Mouse (Mus musculus) thymus, postnatal 36 days (tissue): ENCODE measurements around the gene Prr5l.
A peak's percentile ranks its signal among the peaks of the same experiment; 100 is the strongest.

ENCODE experiments used
- DNase-seq, 2 experiments: peaks; one replicate each; pipeline ENCODE4 v3.0.0; 2022; ENCODE audit warnings: mixed read lengths in 2 of 2

Prr5l gene

DNA sequence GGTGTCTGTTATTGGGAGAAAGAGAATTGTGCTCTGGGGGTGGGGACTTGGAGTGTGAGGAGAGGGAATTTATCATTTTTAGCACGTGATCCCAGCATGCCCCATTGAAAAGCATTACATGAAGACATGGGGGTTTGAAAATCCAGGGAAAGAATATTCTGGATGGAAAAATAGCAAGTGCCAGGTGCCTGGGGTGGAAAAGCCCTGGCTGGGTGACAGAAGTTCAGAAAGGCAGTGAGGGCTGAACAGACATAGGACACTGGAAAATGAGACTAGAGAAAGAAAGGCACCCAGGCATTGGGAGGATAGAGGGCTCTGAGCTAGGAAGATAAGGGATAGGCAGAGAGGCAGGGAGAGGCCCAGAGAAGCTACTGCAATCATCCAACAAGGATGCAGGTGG, 62.0 kb downstream of the Prr5l start:
- DNase-seq, result no peak

DNA sequence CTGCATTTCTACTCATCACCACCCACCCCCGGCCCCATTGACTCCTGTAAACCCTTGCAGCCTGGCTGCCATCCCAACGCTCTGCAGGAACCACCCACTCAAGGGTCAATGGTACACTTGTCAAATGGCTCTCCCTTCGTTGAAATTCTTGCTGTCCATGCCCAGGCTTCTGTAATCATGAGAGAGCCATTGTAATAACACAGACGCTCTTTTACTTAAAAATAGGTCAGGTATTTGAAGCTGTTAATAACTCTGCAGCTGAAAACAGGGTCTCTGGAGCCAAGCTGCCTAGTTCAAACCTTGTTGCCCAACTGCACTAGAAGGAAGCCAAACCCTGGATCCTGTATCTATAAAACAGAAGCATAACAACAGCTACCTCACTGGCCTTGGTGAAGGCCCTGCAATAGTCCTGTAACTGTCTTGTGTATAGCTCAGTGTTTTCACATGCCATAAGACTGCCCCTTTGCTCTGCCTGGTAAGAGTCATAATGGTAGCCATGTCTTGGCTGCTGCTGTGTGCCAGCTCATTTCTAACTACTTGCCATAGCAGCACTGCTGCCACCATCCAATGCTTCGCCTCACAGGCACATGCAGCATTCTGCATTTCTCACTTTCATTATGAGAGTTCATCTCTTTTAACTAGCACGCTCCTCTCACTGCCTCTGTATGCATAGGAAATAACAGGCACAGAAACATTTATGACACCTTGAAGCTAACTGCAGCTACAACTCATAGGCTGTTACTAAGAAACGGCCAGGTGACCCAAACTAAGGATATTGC, 63.7 kb downstream of the Prr5l start:
- no peak for DNase-seq

DNA sequence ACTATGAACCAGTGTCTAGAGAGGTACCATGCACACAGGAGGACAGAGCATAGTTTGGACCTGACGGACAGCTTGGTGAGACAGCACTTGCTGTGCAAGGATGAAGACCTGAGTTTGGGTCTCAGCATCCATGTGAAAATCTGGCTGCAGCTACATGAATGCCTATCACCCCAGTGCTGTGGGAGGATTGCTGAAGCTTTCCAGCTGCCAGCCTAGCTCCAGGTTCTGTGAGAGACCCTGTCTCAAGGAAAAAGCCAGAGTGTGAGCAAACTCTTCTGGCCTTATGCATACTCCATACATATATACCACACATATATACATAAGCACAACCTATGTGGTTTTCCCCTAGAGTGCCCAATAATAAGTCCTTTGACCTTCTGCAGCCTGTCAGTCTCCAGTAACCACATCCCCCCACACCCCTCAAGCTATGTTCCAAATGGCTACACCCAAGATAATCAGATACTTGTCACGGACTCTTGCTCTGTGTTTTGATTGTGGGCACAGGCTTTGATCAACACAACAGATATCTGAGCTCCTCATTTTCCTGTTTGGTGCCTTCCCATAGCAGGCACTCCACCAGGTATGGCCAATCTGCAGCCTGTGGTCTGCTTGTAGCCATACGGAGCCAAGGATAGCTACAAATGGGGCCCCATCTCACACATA, 66.0 kb downstream of the Prr5l start:
- DNase-seq, result no peak

DNA sequence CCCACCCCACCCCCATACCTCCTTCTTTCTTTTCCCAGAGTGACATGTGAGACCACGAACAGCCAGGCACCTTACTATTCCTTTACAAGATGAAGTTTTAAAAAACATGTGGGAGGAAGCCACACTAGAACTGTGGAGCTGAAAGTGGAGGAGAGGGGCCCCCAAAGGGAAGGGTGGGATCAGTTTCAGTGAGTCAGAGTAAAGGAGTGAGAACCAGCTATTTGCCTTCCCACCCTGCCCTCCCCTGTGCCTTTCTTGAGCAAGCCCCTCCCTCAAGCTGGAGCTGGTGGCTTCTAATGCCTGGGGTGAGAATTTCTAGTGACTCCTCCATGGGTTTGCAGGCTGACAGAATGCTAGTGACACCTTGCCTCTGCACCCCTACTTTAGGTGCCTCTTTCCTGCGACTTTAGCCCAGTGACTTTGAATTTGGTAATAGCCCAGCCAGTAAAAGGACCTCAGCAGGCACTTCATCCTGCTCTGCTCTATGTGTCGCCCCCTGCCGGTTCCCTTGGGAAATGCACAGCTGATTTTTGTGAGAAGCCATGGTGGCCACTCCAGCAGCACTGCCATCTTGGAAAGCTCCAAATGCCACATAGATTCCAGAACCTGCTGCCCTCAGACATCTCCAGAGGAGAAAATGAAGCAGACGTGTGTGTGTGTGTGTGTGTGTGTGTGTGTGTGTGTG, 67.4 kb downstream of the Prr5l start:
- DNase-seq, result peak; percentile 41 to 51

DNA sequence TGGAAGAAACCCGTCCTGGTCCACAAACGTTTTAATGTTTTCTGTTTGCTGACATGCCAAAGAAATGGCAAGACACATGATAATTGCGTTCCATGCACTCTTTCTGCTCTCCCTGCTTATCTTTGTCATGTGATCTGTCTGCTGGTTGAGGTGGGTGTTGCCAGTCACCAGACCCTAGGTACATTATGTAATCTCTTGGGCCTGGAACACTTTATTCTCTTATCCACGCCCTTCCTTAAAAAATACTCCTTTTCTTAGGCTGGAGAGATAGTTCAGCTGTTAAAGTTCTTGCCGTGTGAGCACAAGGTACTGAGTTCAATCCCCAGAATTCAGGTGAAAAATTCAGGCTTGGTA, 68.6 kb downstream of the Prr5l start:
- no peak for DNase-seq

DNA sequence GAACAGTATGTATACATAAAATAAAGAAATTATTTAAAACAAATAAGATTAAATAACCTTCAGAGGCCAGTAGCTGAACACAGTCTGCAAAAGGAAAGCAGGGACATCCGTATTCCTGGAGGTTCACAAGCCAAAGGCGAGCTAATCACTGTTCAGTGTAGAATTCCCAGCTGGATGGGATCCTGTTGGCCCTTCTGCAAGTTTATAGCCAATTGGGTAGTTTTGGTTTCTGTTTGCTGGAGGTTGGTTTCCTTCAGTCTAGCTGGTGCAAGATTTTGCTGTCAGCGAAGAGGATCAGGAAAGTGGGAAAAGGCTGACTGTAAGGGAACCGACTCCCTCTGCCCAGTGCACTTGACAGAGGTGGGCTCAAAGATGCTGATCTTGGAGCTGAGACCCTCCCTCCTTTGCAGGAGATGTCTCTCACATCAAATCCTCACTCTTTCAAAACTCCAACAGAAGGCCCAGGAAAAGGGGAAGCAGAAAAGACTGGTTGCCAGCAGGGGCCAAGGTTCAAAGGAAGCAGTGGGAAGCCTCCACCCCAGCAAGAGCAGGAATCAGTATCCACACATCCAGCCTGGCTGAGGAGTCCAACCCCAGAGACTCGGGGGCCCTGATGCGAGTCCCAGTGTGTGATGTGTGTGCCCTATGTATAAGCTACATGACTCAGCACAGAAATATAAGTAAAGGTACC, 69.1 kb downstream of the Prr5l start:
- no peak for DNase-seq

DNA sequence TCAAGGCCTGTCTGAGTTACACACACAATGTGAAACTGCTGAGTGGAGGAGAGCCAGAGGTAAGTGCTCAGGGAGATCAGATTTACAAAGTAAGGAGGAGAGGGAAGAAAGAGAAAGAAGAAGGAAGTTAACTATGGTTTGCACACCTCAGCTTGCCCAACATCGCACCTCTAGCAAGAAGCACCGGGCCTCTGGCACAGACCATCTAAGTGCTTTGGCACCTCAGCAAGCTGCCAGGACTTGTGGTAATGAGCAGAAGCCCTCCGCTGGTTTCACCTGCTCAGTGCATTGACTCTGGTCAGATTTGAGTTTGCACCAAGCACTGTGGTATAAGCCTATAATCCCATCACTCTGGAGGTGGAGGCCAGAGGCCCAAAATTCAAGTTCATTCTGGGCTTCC, 70.9 kb downstream of the Prr5l start:
- DNase-seq, result no peak

DNA sequence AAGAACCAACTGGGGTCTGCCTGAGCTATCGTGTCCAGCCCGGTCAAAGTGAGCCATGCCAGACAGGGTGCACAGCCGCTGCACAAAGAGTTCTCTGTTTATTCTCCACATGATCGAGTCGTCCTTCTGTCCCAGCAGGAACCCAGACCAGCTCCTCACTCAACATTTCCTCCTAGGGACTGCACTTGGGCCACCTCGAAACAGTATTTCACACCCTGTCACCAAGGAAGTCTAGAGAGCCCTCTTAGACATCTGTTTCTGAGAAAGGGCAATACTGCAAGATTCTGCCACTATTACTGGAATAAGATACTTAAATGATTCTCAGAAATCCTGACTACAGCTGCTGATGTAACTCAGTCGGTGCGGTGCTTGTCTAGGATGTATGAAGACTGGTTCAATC, 72.1 kb downstream of the Prr5l start:
- no peak for DNase-seq

DNA sequence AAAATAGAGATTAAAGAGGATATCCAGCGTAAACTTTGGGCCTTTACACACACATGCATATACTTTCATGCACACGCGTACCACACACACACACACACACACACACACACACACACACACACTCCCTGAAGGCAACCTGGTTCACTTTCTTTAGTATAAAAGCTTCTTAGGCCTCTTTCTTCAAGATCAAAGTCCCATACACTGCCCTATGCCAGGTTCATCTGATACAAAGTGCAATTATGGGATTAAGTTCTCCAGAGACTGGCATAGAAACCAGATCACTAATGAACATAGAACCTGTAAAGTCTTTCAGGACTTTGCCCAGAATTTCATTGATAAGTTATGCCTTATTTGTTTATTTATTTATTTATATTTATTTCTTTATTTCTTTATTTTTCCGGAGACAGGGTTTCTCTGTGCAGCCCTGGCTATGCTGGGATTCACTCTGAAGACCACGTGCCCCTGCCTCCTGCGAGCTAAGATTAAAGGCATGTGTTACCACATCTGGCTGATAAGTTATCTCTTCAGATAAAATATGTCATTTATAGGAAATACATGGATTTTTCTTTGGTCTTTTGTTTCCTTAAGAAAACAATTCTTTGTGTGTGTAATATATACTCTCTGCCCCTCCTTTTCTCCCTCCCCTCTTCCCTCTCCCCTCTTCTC, 73.1 kb downstream of the Prr5l start:
- DNase-seq, result no peak

DNA sequence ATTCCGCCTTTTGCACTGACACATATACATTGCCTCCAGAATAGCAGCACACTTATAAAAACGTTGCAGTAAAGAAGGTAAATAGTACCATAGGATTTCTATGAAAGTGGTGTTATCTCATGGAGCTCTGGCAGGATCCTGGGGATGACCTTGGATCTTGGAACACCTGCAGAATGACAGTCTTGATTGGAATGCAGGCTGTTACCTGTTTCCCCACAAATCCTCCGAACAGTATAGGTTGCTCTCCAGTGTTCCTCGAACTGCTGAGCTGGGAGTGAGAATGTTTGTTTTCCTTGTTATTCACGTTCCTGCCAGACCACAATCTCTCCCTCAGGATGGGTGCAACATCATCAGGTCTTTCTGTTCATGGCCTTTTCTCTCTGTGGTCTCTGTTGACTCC, 75.1 kb downstream of the Prr5l start:
- no peak for DNase-seq

DNA sequence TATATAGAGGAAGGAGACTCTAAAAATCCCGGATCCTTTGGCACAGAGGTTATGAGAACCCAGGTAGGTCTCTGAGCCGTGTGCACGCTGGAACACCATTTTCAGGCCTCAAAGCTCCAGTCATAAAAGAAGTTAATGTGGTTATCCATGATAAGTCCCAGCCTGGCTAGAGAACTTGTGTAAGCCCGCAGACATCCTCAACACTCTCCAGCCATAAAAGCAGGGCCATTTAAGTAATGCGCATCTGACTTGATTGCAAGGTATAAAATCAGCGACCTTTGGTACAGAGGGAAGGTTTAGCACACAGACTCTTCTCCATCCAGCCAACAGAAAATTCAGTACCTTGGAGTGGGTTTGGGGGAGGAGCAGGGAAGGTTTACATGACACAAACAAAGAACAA, 80.6 kb downstream of the Prr5l start:
- DNase-seq, result no peak

DNA sequence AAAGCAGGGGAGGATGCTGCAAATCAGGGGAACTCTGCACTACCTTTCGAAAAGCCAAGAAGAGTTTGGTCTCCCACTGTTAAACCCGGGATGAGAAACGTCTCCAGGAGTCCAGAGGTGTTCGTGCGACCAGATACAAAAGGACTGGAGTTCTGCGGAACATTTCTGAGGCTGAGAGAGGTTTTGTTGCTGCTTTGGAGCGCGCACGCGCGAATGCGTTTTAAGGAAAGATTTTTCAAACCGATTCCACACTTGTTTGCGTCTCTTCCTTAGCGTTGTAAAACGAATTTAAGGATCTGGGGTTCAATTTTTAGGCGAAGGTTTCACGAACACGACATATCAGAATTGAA, 85.0 kb downstream of the Prr5l start:
- DNase-seq, result no peak

DNA sequence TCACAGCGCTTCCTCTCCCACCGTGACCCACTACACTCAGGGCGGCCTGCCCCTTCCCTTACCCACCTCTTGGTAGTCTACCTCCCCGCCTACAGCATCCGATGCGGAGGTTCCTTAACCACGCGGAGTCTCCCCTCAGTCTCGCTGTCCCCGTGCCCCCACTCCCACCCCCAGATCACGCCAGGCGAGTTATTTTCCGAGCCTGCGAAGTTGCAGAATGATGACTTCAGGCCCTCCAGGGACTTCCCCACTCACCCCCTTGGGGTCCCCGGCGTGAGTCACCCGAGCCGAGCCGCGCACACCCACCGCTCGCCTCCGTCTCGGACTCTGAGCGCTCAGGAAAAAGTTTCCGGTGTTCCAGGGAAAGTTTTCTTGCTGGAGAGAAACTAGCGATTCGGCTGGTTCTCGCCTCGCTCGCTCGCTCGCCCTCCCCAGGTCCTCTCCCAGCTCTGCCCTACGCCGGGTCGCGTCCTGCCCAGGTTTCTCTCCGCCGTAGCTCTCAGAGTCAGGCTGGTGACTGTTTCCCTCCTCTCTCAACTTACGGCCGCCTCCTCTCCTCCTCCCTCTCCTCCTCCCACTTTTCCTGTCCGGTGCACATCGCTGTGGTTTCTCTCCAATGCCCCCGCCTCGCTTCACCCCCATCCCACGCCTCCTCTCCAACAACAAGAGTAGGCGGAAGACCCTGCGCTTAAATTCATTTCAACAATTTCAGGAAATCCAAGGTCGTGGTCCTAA, 85.5 kb downstream of the Prr5l start:
- DNase-seq, result peak; percentile 17 to 34

DNA sequence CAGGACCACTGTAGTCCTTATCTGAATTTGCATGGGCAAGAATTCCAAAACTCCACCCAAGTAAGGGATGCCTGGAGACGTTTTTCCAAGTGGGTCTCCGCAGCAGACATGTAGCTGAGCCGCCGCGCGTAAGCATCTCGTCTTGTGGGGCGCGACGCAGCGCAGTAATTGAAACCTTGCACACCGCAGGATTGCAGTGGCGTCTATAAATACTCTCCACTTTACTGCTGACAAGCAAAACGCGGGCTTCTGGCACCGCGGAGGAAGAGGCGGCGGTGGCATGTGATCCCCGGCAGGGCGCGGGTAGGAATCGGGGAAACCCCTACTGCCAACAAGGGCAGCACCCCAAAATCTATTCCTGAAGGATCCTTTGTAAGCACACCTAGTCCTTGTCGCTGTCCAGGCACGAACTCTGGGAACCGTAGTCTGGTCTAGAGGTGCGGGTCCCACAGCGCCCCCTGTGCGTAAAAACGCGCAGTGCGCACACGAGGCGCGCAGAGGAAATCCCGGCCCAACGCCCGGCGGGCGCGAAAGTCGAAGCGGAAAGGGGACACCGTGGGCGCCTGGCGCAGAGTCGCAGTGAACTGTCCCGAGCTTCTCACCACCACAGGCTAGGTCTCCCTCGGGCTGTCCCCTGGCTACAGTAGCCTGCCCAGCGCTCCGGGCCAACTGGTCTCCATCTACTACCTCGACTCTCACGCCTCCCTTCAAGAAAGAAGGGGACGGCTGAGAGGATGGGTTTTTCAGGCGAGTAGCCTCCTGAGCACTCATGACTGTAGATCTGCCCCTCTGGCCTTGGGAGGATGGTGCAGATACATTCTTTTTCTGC, 86.3 kb downstream of the Prr5l start:
- DNase-seq, result peak; percentile 68 to 71

DNA sequence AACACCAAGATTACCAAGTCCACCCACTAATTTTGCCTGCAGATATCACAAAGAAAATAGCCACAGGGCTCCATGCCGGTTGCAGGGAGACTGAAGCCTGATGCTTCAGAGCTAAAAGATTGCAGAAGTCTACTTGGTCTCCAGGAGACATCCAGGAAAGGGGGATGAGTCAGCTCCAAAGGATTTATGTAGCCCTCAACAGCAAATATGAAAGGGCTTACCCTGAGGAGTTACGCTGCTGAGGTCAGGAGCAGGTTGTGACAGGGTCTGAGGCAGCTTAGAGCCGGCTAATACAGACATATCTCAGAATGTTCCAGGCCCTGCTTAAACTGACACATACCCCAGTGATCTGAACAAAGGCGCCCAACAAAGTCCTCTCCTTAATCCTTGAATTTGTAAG, 90.7 kb downstream of the Prr5l start:
- DNase-seq, result no peak

DNA sequence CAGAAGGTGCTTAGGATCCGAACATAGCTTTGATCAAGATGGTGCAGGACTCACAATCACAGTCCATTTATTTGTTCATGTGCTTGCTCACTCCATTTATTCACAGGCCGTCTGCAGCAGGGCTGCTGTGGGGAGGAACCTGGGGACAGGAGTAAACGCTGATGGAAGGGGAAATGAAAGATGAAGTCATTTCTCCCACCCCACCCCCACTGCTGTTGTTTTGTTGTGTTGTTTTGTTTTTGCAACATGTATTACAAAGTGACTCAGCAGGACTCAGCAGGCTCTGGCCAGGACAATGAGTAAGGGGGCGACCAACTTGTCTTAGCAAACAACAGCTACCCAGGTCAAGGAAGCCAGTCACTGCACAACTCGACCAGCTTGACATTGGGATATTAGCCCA, 99.6 kb downstream of the Prr5l start:
- DNase-seq, result no peak

DNA sequence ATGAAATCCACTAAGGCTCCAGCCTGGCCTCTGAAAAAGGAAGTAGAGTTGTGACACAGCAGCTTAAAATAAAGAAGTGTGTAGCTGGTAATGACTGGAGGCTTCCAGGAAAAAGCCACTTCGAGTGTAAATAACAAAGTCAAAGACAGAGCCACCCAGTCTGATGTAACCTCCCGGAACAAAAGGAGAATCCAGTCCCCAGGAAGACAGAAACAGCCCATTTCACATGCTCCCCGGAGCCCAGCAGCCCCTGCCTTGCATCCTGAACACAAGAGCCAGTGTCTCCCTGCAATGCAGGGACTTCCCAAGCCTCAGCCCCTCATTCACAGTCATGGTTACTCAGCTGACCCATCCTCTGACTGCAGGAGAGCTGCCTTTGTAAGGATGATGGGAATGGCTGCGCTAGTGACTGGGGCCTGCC, 101.5 kb downstream of the Prr5l start:
- no peak for DNase-seq

DNA sequence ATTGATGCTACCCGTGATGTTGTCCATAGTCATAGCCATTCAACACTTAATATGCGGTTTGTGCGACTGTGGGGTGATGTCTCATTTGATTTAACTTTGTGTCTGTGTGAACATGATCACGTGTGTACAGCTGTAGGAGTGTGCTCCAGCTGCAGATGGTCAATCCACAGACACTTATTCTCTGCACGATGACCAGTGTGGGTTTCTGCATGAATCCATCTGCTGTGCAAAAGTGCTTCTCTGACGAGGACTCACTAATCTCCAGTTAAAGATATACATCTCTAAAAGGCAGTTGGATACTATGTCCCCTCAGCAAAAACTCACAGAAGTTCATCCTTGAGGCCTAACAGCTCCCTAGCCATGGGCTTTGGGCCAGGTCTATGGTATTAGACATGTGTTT, 104.7 kb downstream of the Prr5l start:
- DNase-seq, result no peak

DNA sequence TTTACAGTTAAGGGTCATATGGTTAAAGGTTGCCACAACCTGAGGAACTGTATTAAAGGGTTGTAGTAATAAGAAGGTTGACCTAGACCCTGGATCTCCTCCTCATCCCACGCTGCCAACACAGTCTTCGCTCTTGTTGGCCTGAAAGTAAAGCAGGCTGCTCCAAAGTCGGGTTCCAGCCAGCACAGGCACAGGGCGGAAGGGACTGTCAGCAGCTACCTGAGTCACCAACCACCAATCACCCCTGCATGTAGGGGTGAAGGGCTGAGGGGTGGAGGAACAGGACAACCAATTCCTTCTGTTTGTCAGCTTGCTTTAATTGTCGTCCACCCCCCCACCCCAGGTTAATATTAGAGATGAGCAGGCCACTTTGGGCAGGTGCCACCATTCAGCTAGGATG, 119.3 kb downstream of the Prr5l start:
- no peak for DNase-seq

DNA sequence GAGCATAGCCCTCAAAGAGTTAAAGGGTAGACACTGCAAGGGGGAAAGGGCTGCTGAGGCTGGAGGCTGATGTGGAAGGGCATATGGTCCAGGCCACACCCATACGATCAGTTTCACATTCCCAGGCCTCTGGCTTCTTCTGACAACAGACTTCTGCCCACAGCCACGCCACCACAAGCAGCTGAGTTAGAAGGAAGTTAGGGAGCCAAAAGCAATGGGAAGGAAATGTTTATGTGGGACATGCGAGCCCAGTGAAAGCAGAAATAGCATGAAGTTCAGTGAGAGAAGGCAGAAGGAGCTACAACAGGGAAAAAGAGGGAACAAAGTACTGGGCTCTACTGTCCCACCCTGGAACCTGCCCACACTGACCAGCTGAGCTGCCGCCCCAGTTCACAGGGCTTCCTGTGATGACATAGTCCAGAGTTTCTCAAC, 119.9 kb downstream of the Prr5l start:
- DNase-seq, result no peak

DNA sequence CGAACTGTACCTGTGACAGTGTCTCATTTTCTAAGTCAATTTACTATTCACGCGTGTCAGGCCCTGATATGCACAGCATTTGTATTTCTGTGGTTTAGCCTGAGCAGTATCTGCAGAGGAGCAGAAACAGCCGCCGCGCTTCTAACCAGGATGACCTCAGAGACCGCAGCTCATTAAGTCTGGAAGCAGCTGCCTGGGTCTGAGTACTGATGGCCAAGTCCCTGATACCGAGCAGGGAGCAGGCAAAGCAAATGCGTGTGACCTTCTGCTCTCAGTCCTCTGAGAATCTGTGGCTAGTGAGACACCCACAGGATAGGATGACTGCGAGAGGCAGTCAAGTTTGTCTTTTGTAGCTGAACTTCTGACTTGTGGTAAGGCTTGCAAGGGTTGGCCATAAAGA, 120.4 kb downstream of the Prr5l start:
- no peak for DNase-seq
